Mouse (Mus musculus) A20 (cell line): ENCODE data around the gene Rsph3b.
A peak's percentile ranks its signal among the peaks of the same experiment; 100 is the strongest.
"Not testable (repeated sequence)": the region's sequence is repeated elsewhere in the genome, so short reads cannot be mapped to it uniquely, and the experiment has no call there.

Source experiments
- DNase-seq: peaks from one replicate; pipeline ENCODE4 v3.0.0-alpha.2; 2011; ENCODE audit warnings: low read depth, low spot score

Gene Rsph3b

DNA sequence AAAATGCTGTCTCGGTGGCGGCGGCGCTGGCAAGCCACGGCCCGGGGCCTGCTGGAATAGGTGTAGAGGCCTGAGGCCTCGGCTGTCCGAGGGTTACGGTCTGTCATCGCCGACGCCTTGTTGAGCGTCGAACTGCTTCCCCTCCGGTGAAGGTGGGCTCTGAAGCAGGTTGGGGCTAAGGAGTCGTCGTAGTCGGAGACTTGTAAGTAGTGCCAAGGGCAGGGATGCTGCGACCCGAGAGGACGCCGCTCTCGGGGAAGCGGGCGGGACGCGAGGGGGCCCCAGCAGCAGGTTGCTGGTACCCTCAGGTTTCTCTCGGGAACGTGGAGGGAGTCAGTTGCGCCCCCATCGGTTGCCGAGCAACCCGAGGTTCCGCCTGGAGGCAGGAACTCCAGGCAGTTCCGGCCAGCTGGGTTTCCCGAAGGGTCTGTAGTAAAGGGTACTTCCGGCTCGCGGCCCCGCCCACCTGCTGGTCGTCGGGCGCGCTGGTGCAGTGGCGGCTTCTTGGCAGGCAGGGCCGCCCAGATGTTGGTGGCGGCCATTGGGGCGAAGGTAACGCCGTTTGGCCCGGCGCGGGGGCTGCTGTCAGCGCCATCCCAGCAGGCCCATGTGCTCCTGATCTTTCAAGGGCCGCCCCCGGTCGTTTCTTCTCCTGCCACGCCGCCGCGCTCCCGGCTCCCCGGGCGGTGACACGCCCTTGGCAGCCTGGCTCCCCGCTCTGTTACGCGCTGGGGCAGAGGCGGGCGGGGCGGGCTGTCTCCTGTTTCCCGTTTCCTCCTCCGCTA lies at the start of gene Rsph3b:
TSS of gene Rsph3b (minus strand) at position 699 of the 785 bp plus-strand sequence.
- DNase-seq = peak; percentile 88

DNA sequence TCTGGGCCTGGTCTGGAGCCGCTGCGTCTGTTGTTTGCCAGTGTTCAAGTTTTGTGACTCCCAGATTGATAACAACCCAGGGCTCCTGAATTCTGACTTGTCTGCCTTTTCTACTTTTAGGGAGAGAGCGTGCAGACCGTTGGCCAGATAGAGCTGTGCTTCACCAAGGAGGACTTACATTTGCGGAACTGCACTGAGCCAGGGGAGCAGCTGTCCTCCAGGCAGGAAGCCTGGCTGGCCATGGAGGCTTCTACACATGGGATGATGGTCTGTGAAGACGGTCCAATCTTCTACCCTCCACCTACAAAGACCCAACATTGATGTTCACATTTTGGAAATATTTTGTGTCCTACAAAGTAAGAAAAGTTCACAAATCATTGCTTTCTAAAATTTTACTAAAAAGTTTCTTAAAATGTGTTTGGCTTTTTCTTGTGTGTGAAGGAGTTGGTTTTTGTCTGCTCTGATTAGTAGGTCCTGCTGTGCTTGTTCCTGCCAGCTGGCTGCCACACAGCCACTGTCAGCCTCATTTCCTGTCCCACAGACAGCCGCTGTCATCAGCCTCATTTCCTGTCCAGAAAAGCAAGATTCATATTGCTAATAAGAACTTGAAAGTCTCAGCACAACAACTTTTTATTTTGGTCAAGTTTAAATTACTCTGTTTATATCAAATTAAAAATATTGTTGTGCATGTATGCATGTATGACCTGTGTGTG lies 49.5 kb upstream of the Rsph3b start:
- not testable (repeated sequence) for DNase-seq

DNA sequence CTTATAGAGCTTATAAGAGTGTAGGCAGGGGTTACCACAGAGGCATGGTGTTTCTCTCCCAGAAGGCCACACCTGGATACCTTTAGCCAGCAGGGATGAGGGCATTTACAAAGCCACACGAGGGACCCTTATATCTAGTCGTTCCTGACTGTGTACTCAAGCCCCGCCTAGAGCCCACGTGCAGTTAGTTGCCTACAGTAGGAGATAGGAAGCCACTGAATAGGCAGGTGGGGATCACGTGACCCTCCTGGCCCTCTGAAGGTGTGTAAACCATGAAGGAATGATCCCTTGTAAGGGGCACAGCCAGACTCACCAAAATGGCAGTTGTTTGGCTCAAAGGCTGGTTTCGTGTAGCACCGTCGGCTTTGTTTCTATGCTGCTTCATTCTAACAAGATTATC lies 48.3 kb upstream of the Rsph3b start:
- DNase-seq = not testable (repeated sequence)

DNA sequence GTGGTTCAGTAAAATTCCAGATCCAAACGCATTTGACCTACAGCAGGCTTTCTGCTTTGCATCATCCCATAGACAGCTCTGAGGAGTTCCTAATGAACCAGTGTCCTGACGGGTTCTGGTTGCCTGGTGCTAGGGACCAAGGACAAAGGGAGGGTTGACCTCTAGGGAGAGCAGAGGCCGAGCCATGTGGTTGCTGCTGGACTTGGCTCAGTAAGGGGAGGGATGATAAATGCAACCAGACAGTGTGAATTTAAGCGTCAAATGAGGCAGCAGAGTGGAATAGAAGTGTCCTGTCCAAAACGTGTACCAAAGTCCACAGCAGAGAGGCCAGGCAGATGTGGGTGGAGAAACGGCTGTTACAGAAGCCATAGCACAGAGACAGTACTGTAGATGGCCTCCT lies 47.0 kb upstream of the Rsph3b start:
- not testable (repeated sequence) for DNase-seq

DNA sequence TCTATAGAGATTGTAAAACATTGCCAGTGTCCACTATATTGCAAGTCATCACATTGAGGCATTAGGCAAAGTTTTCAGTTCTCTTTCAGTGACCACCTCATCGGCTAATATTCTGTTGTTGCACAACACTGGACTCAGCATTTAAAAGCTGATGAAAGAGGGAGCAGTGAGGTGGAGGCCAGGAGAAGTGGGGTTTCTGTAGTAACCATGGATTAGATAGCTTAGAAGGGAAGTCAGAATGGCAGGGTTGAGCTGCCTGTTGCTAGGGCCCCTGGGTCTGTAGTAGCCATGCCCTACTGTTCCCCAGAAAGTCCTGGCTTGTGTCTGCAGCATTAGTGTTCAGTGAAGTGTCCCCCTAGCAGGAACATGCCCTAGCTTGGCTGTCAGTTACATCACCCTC lies 37.6 kb upstream of the Rsph3b start:
- not testable (repeated sequence) for DNase-seq

DNA sequence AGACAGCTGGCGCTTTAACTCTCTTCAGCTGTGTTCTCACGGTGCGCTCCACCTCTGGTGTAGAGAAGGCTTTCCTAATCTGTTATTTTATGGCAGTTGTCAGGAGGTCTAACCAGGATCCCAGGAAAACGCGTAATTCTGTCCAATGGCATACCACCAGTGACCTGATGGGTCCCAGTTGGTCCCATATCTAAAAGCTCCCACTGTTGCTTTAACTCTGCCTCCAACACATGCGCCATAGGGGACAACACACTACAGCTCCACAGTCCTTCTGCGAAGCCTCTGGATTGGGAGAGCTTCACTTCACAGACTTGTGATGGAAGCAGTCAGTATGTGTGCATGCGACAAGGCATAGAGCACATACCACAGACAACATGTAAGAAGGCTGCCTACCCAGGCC lies 31.7 kb upstream of the Rsph3b start:
- not testable (repeated sequence) for DNase-seq

DNA sequence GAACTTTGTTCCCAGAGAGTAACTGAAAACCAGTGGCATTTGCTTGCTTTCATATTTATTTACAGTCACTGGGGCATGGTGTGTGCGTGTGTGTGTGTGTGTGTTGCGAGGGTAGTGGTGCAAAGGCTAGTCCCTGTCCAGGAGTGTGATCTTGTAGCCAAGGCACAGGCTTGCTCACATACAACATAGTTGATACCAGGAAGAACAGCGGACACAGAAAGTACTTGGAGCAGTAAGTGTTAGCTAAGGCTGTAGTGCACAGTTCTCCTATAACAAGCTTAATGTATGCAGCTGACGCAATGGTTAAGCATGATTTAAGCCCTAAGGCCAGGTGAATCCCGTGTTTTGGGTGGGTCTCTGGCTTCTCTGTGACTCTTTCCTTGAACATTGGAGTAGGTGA lies 30.9 kb upstream of the Rsph3b start:
- not testable (repeated sequence) for DNase-seq

DNA sequence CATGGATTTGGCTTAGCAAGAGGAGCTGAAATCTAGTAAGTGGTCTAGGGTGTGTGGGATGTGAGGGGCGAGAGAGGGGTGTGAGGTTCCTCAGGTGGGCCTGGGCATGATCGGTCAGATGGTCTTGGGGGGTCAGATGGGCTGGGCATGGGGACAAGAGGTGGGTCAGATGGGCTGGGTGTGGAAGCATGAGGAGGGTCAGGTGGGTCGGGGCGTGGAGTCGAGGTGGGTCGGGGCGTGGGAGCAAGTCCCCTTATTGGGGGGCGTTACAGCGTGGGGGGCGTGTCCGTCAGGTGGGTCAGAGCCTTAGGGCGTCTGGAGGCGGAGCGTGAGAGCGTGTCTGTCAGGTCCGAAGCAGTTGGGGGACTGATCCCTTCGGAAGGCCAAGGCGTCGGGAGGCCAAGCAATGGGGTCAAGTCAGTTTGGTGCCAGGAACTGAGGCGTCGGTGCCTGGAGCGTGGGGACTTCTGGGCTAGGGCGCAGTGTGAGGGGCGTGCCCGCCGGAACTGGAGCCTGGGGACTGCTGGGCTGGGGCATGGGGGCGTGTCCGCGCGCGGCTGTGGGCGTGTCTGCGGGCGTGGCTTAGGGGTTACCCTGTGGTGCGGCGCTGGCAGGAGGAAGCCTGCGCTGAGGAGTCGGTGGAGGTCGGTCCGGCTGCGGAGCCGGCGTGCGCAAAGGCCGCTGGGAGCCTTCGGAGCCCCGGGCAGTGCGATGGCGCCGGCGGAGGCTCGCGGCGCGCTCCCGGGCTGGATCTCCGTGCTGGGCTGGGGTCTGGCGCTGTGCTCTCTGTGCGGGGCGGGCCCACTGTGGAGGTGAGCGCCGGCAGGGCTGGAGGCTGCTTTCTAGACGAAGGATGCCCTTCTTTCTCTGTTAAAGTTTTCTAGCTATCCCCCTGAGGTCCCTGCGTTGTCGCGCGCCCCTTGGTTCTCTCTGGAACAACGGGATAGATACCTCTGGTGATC lies 30.1 kb upstream of the Rsph3b start, which contains the start of gene Gm49721:
TSS of gene Gm49721 (plus strand) at position 618 of the 962 bp plus-strand sequence.
- DNase-seq = peak; percentile 29

DNA sequence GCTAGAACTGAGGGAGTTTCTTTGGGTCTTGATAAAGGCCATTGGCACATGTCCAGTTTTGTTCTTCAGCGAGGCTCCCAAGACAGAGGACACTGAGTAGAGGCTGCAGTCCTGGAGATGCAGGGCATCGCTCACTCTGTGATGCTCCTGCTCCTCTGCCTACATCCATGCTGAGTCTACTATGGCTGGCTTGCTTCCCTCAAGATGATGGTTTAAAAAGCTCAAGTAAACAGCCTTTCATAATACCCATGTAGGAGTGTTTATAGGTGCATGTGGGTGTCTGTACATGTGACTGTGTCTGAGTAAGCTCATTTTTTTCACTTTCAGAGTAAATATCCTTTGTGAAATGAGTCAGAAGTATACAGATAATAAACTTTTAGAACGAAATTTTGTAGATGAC lies 26.5 kb upstream of the Rsph3b start:
- not testable (repeated sequence) for DNase-seq

DNA sequence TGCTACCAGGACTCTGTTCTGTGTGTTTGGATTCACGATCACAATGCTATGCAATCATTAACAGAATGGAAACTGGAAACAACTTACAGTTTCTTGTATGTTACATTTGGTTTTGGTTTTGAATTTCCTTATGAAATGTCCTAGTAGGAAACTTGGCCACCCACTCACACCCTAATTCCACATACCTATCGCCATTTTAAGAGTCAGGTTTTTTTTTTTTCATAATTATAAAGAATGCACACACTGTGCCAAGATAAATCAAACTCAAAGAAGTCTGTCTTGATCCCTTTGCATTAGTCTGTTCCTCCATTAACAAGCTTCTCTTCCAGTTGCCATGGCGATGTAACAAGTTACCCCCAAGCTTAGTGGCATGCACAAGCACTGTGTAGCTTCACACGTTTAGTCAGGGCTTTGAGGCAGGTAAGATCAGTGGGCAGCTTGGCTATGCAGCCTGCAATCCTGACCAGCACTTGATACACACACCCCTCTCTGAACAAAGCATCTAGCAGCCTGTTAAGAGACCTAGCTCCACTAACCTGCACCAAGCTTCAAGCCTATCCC lies 24.4 kb upstream of the Rsph3b start:
- not testable (repeated sequence) for DNase-seq

DNA sequence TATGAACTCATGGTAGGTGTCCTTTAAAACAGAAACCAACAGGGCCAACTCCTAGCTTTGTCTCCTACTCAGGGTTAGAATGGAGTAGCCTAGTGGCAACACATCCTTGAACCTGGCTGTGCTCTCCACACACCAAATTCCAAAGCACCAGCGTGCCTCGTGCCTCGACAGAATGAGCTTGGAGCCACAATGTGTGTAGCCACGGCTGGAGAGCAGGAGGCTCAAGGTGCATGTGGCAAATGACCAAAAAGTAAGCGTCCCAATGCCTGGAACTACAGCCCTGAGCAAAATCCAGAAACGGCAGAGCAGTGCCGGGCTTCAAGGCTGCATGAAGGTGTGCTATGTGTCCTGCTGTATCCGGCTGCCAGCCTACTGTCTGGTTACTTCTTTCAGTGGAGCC lies 22.8 kb upstream of the Rsph3b start:
- DNase-seq = not testable (repeated sequence)

DNA sequence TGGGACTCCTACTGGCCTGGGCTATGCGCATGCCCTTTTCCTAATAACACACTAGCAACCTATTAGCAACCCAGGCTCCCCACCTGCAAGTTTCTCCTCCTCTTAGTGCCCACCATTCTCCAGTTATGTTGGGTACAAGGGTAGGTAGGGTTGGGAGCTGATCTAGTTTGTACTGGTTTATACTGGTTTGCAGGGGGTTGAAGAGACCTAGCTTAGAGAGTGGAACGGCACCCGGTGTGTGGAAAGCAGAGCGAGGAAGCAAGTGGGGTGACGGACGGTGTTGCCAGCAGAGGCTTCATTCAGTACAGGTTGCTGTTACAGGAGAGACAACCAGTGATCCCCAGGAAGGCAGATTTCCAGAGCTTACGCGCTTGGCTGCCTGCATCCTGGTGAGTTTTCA lies 21.9 kb upstream of the Rsph3b start, which contains the start of gene Rnaset2b:
TSS of gene Rnaset2b (plus strand) at position 301 of the 400 bp plus-strand sequence.
- not testable (repeated sequence) for DNase-seq

DNA sequence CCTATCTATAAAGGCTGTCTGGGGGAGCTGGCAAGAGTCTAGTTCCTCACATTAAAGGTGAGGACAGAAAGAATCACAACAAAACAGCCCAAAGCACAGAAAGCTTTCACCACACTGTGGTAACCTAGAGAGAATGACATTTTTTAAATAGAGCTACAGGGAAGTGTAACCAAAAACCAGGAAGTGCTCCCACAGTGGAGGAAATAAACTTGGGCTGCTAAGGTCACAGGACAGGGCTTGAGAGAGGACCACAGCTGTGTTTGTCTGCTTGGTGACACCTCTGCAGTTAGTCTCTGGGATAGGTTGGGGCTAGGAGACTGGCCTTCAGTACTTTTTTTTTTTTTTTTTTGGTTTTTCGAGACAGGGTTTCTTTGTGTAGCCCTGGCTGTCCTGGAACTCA lies 19.2 kb upstream of the Rsph3b start:
- not testable (repeated sequence) for DNase-seq

DNA sequence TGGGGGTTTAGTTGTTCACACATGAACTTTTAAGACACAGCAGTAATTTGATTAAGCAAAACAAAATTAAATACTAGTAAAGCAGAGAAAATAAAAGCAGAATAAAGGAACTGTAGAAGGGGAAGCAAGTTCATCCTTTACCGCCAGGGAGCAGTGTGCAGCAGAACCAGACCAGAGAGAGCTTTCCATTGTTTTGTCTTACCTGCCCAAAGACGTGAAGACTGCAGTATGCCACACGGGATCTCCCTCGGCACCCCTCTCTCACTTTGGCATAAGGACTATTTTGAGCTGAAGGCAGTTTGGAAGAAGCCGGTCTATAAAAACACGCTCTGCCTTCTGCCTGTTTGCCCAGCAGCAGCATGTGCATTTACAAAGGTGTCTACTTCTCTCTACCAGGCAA lies 16.9 kb upstream of the Rsph3b start:
- peak; percentile 65 for DNase-seq

DNA sequence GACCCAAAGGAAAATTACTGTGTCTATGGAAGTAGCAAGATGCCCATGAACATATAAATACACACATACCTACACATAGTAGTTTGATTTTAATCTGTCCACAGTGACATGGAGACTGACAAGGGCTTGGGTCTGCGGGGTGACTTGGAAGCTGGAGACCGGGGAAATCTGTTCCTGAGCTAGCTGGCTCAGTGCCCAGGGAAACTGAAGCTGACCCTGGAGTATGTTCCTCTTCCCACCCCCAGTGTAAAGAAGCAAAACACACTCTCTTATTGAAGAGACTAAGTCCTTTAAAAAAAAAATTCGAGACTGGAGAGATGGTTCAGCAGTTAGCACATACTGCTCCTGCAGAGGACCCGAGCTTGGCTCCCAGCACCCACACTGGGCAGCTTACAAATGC lies 14.5 kb upstream of the Rsph3b start:
- not testable (repeated sequence) for DNase-seq

DNA sequence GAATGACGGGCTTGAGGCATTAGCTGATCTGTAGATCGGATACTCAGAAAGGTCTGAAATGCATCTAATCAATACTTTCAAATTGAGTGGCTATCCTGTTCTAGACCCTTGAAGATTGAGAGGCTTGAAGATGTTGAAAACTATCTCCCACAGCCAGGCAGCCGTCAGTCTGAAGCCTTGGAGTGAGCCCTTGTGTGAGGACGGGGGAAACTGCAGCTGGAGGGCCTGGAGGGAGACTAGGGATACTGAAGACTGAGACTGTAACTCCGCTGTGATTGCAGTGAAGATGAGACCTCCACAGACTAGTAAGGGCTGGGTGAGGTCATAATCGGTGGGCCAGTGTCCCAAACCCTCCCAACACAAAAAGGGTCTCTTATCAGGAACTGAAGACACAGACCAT lies 13.9 kb upstream of the Rsph3b start:
- DNase-seq = not testable (repeated sequence)

DNA sequence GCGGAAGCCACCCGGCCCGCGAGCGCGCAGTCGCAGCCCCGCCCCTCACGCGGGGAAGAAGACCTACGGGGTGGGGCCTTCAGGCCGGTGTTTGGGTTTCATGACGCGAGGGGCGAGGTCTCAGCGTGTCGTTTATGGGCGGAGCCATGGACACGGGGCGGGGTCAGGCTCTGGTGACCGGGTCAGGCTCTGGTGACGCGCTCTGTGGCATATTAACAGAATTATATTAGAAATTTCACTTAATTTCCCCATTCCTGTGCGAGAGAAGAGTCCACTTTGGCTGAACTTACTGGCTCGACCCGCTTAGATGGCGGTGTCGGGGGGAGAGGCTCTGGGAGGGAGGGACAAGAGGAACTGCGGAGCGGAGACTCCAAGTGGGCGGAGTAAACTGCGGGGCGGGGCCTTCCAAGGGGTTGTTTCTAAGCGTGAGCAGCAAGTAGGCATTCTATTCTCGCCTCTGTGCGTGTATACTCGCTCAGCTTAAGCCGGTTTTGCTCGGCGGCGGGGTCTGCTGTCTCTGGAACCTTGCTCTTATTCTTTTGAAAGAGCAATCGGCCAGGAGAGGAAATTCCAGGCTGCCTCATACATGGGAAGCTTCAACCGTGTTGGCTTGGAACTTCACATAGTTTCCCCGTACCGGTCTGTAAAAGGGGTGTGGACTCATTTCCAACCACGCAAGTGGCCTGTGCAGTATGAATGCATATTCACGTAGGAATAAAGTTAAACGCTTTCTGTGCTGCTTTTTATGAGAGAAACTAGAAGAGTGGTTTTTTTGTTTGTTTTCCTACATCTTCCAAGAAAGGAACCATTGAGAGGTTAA lies 12.9 kb upstream of the Rsph3b start:
- DNase-seq = peak; percentile 60

DNA sequence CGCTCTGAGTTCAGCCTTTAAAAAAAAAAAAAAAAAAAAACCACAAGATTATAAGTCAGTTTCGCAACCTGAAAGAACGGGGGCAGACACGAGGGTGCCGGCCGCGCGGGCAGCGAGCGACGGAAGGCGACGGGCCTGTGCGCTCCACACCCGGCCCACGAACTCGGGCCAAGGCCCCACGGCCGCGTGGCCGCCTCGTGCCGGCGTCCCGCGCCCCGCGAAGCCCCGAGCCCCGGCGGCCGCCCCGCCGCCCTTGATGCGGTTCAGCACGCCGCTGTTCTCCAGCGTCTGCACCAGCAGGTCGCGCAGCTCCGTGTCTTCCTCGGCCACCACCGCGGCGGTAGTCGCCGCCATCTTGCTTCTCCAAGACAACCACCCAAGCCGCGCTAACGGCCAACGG lies 12.3 kb upstream of the Rsph3b start, which contains the start of gene Tagap1:
TSS of gene Tagap1 (minus strand) at position 381 of the 400 bp plus-strand sequence.
- peak; percentile 46 for DNase-seq

DNA sequence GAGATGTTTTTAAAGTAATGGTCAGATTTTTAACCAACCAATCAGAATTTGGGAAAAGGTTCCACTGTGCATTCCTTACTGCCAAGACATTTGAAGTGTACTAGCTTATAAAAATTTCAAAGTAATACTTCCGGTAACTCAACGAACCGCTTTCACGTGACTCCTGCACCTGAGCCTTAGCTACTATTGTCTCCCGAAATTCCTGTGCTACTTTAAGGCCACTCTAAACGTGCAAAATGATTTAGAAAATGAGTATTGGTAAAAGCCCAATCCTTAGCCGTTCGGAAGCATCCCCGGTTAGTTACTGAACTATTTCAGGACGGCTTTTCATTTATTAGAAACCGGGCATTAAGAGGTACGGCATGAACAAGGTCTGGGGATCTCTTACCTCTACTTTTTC lies 11.9 kb upstream of the Rsph3b start:
- DNase-seq = peak; percentile 29
